Mouse (Mus musculus) ES-E14 (cell line): ENCODE measurements at regions not wholly inside any gene's neighbourhood (a gene's known extent, or its start where the extent isn't known, plus 50 kb on each side); places are given as distances from the start of the nearest gene placed in this dataset.

Experiments
- DNase-seq: peaks from one replicate; pipeline ENCODE4 v3.0.0-alpha.2; 2013; ENCODE audit warnings: low read depth, low spot score
- H3K27ac ChIP-seq: 2 replicates; pipeline ENCODE4 v1.5.1; 2012; ENCODE audit warnings: low read depth, mild to moderate bottlenecking, low read length, moderate library complexity, mixed read lengths; ENCODE audit not compliant: poor library complexity, insufficient read depth, severe bottlenecking
- H3K36me3 ChIP-seq: 2 replicates; pipeline ENCODE4 v1.6.1; 2012; ENCODE audit warnings: mild to moderate bottlenecking, low read length, moderate library complexity, mixed read lengths; ENCODE audit not compliant: control insufficient read depth, poor library complexity, insufficient read depth, severe bottlenecking
- H3K4me1 ChIP-seq, 2 experiments: fragments of 150-350 bp in 1 of 2; sonication (generic) in 1 of 2; 2 replicates each; pipeline ENCODE4 v1.6.1; 2012; ENCODE audit warnings: low read length in 2 of 2, mild to moderate bottlenecking in 1 of 2, mixed read lengths in 1 of 2; ENCODE audit not compliant: control insufficient read depth in 2 of 2, insufficient read depth in 2 of 2, poor library complexity in 1 of 2
- H3K4me3 ChIP-seq, 2 experiments: fragments of 150-350 bp in 1 of 2; sonication (generic) in 1 of 2; 2 replicates each; pipeline ENCODE4 v1.5.1; 2012; ENCODE audit warnings: low read length in 2 of 2, low read depth in 1 of 2, mild to moderate bottlenecking in 1 of 2, mixed read lengths in 1 of 2; ENCODE audit not compliant: insufficient read depth in 1 of 2, poor library complexity in 1 of 2, severe bottlenecking in 1 of 2
- H3K9ac ChIP-seq: 2 replicates; pipeline ENCODE4 v1.6.1; 2012; ENCODE audit warnings: low read depth, mild to moderate bottlenecking, low read length, mixed read lengths; ENCODE audit not compliant: poor library complexity, insufficient read depth, severe bottlenecking
- H3K9me3 ChIP-seq: fragments of 150-350 bp; sonication (generic); 2 replicates; pipeline ENCODE4 v1.6.1; 2012; ENCODE audit warnings: low read depth, mild to moderate bottlenecking, low read length; ENCODE audit not compliant: control insufficient read depth, insufficient read depth
- CHD2 ChIP-seq: IDR thresholded peaks from 2 replicates; pipeline ENCODE4 v1.6.1; 2014; ENCODE audit warnings: mild to moderate bottlenecking, low read depth, low read length, inconsistent platforms
- HCFC1 ChIP-seq: IDR thresholded peaks from 2 replicates; pipeline ENCODE4 v1.6.1; 2012; ENCODE audit warnings: low read length, inconsistent platforms, borderline replicate concordance; ENCODE audit not compliant: insufficient read depth
- MAFK ChIP-seq: IDR thresholded peaks from 2 replicates; pipeline ENCODE4 v1.6.1; 2014; ENCODE audit warnings: mild to moderate bottlenecking, low read depth, low read length, inconsistent platforms; ENCODE audit not compliant: insufficient read depth
- ZC3H11A ChIP-seq: IDR thresholded peaks from 2 replicates; pipeline ENCODE4 v1.6.1; 2012; ENCODE audit warnings: low read depth, mild to moderate bottlenecking, inconsistent platforms, low read length, borderline replicate concordance
- ZNF384 ChIP-seq: IDR thresholded peaks from 2 replicates; pipeline ENCODE4 v1.6.1; 2012; ENCODE audit warnings: low read depth, low read length, inconsistent platforms
- in situ Hi-C, 2 experiments: fragments of 600-800 bp; cut with MboI; formaldehyde crosslinking; loops; one replicate each; pipeline ENCODE4 v1.15.1; 2025; ENCODE audit warnings: low sequenced_read_pairs in 2 of 2, inconsistent platforms in 1 of 2; ENCODE audit not compliant: unreplicated experiment in 2 of 2

GRCm38 (mm10) chr17:80801451-80801983 lies 73.2 kb upstream of the Map4k3 start:
- H3K4me3 ChIP-seq, result peak overlapping the region in 1 of 2 experiments; percentile 35; a peak in 2 of 4 replicates
- in situ Hi-C loops, result no loop called here
- peak; percentile 88 for DNase-seq

GRCm38 (mm10) chr17:80800877-80801276 lies 72.6 kb upstream of the Map4k3 start:
- H3K9ac ChIP-seq, result peak overlapping the region; percentile 67
- no peaks in the 10 kb centered on the region for H3K36me3 ChIP-seq
- H3K27ac ChIP-seq, result peak overlapping the region; percentile 97
- in situ Hi-C loops, result no loop called here
- no peaks in the 10 kb centered on the region for H3K9me3 ChIP-seq
- TF ChIP-seq ZC3H11A, result no peak
- TF ChIP-seq HCFC1, result no peak
- 0 out of 2 replicates have a peak, but pooled peaks have one; percentile 4 for TF ChIP-seq MAFK
- TF ChIP-seq CHD2, result no peak
- DNase-seq, result no peak
- H3K4me1 ChIP-seq, result peaks cover 1 to 21% of the 10 kb centered on the region in 2 experiments
- H3K4me3 ChIP-seq, result peak overlapping the region; percentile 4 to 33; a peak in 1 of 4 replicates

More at GRCm38 (mm10) chr17:80801451-80801983, 73.2 kb upstream of the Map4k3 start:
- no peaks in the 10 kb centered on the region for H3K36me3 ChIP-seq
- peaks cover 1 to 21% of the 10 kb centered on the region in 2 experiments for H3K4me1 ChIP-seq
- TF ChIP-seq CHD2 (peak; percentile 33; the same call in 1 of the 2 replicates), HCFC1 (no peak), ZNF384 (peak; percentile 62), MAFK (no peak), ZC3H11A (no peak)
- no peaks in the 10 kb centered on the region for H3K9me3 ChIP-seq
- H3K27ac ChIP-seq, result peak overlapping the region; percentile 97
- H3K9ac ChIP-seq, result peak overlapping the region; percentile 61

GRCm38 (mm10) chr17:80800454-80800853 lies 72.2 kb upstream of the Map4k3 start:
- Histone ChIP-seq H3K9ac (peak overlapping the region; percentile 67; the same call in 1 of the 2 replicates), H3K4me3 (0 out of 4 replicates have a peak overlapping the region, but pooled peaks of 1 of the 2 experiments have one; percentile 4), H3K9me3 (no peaks in the 10 kb centered on the region), H3K4me1 (peaks cover 1 to 21% of the 10 kb centered on the region in 2 experiments), H3K27ac (peak overlapping the region; percentile 97), H3K36me3 (no peaks in the 10 kb centered on the region)
- TF ChIP-seq MAFK (no peak), CHD2 (peak; percentile 80), ZNF384 (no peak), ZC3H11A (no peak), HCFC1 (no peak)
- in situ Hi-C loops, result no loop called here
- no peak for DNase-seq

- Histone ChIP-seq H3K36me3 (no peaks in the 10 kb centered on the region), H3K9me3 (no peaks in the 10 kb centered on the region), H3K4me3 (no peak overlapping the region), H3K27ac (no peak overlapping the region; the same call in 1 of the 2 replicates), H3K4me1 (peaks cover 1 to 21% of the 10 kb centered on the region in 2 experiments), H3K9ac (no peak overlapping the region)
- no peak for DNase-seq
- TF ChIP-seq CHD2 (no peak), ZC3H11A (no peak), MAFK (no peak)
- in situ Hi-C loops, result no loop called here
These were observed 70.8 kb upstream of the Map4k3 start for GRCm38 (mm10) chr17:80799061-80799460.
